Mouse (Mus musculus) embryonic facial prominence, embryonic 10.5 days (tissue): ENCODE measurements around the gene Glis1. TPM values are rescaled to one million over a fixed set of nuclear protein-coding genes. Genes with fewer than 3 reads are reported as not detected.

ENCODE experiments used
- DNase-seq: peaks from one replicate; pipeline ENCODE4 v3.0.0-alpha.2; 2017; ENCODE audit warnings: low spot score
- H3K27ac ChIP-seq: fragments of 300-500 bp; sonication (generic); replicated peaks from 2 replicates; pipeline ENCODE4 v1.5.1; 2016; ENCODE audit warnings: mild to moderate bottlenecking
- H3K27me3 ChIP-seq: fragments of 300-500 bp; sonication (generic); replicated peaks from 2 replicates; pipeline ENCODE4 v1.6.1; 2016; ENCODE audit warnings: low read depth, mild to moderate bottlenecking; ENCODE audit not compliant: poor library complexity, severe bottlenecking
- H3K36me3 ChIP-seq: fragments of 300-500 bp; sonication (generic); replicated peaks from 2 replicates; pipeline ENCODE4 v1.6.1; 2016; ENCODE audit warnings: mild to moderate bottlenecking, moderate library complexity
- H3K4me1 ChIP-seq: fragments of 300-500 bp; sonication (generic); 2 replicates; pipeline ENCODE4 v1.6.1; 2016
- H3K4me3 ChIP-seq: fragments of 300-500 bp; sonication (generic); 2 replicates; pipeline ENCODE4 v1.5.1; 2016; ENCODE audit warnings: mild to moderate bottlenecking, moderate library complexity
- H3K9me3 ChIP-seq: fragments of 300-500 bp; sonication (generic); 2 replicates; pipeline ENCODE4 v1.6.1; 2016; ENCODE audit warnings: mild to moderate bottlenecking
- WGBS: fragments of 180-500 bp; shearing (Covaris S2); methylation state at CpG from one replicate; pipeline ENCODE4 v1.1.7; 2016; 5-methylcytosine and 5-hydroxymethylcytosine counted together
- polyA plus RNA-seq: library from polyadenylated mRNA; unstranded; fragments of >200 nt; fragmentation: Nextera tagmentation; extraction: Ambion mirVana; gene quantifications from 2 replicates; pipeline ENCODE4 v1.2.1, GENCODE M21; 2016

The Glis1 gene
- polyA plus RNA-seq, 1 experiment from 2014 or later, result 7.3 TPM

DNA sequence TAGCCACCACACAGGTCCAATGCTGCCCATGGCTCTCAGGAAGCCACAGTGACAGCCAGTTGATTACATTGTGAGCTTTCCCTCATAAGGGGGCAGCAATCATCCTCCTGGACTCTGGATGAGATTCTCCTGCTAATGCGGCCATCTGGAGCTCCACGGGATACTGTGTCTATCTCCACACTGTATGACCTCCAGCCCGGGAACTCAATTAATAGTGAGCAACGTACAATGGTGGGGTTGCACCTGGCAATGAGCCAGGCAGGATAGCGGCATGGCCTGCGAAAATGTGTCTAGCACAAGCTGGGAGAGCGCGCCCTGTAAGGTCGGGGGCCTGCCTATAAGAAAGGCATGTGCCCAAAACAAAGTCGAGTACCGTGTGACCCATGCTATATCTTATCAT lies 226.3 kb downstream of the Glis1 start:
- DNase-seq, result no peak
- Histone ChIP-seq H3K36me3 (no peaks in the 10 kb centered on the region), H3K4me1 (0 out of 2 replicates have a peak, but pooled peaks cover 2% of the 10 kb centered on the region), H3K4me3 (no peak overlapping the region), H3K9me3 (no peaks in the 10 kb centered on the region), H3K27me3 (peaks cover 12% of the 10 kb centered on the region; the same call in 1 of the 2 replicates), H3K27ac (no peak overlapping the region)
- 95% methylated on average over 11 of the region's 11 CpGs for WGBS

- H3K4me3 ChIP-seq, result no peak overlapping the region
- no peak overlapping the region for H3K27ac ChIP-seq
- H3K4me1 ChIP-seq, result peaks cover 9% of the 10 kb centered on the region
- no peak for DNase-seq
- no peaks in the 10 kb centered on the region for H3K36me3 ChIP-seq
- H3K27me3 ChIP-seq, result peaks cover 36% of the 10 kb centered on the region
- H3K9me3 ChIP-seq, result no peaks in the 10 kb centered on the region
- 88% methylated on average over 2 of the region's 2 CpGs for WGBS
Observed at GRCm38 (mm10) chr4:107668514-107668913, 234.1 kb downstream of the Glis1 start.

GRCm38 (mm10) chr4:107670731-107671130 lies 236.3 kb downstream of the Glis1 start:
- Histone ChIP-seq H3K36me3 (no peaks in the 10 kb centered on the region), H3K4me1 (peaks cover 19% of the 10 kb centered on the region), H3K27ac (no peak overlapping the region), H3K9me3 (no peaks in the 10 kb centered on the region), H3K4me3 (no peak overlapping the region), H3K27me3 (peaks cover 55% of the 10 kb centered on the region)
- DNase-seq, result no peak
- 67% methylated on average over 5 of the region's 5 CpGs for whole genome bisulfite sequencing

DNA sequence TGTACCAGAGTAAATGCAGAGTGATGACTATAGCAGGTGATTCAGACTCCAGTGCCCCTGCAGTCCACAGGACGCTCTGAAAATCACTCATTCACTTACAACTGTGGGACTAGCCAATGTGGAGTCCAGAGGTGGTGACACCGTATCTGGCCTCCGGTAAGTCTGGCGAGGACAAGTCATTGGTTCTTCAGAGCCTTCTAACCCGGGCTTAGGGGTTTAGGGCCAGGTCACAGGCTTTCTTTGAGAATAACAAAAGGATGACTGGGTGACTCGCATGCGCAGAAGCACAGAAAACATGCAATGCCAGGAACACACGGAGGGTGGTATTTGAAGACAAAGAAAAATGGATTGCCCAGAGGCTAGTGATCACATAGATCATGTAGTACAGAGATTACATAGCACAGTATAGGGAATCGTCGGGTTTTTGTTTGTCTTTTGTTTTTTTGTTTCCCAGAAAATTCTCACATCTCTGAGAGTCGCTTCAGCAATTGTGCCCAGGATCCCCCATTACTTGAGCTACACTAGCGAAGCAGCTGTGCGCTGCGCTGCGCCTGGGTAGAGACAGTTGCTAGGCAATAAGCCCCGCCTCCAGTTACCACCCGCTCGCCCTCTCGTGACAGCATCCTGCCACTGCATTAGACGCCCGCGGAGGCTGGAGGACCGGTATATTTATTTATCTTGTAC lies 239.4 kb downstream of the Glis1 start:
- peak; percentile 92 for DNase-seq
- no peaks in the 10 kb centered on the region for H3K36me3 ChIP-seq
- 20% methylated on average over 23 of the region's 23 CpGs for WGBS
- peak overlapping the region; percentile 38 for H3K4me3 ChIP-seq
- H3K9me3 ChIP-seq, result no peaks in the 10 kb centered on the region
- peaks cover 78% of the 10 kb centered on the region for H3K27me3 ChIP-seq
- H3K4me1 ChIP-seq, result peaks cover 19% of the 10 kb centered on the region
- peak overlapping the region; percentile 0 for H3K27ac ChIP-seq

- Histone ChIP-seq H3K4me3 (peak overlapping the region; percentile 38), H3K27me3 (peaks cover 83% of the 10 kb centered on the region), H3K27ac (no peak overlapping the region), H3K9me3 (no peaks in the 10 kb centered on the region), H3K4me1 (peaks cover 23% of the 10 kb centered on the region), H3K36me3 (no peaks in the 10 kb centered on the region)
- 24% methylated on average over 5 of the region's 5 CpGs for WGBS
- DNase-seq, result no peak
Observed at GRCm38 (mm10) chr4:107674322-107674644, 239.9 kb downstream of the Glis1 start.

- no peak for DNase-seq
- Histone ChIP-seq H3K4me1 (peaks cover 36% of the 10 kb centered on the region), H3K4me3 (no peak overlapping the region), H3K27ac (no peak overlapping the region; the same call in 1 of the 2 replicates), H3K36me3 (no peaks in the 10 kb centered on the region), H3K27me3 (peaks cover 87% of the 10 kb centered on the region), H3K9me3 (no peaks in the 10 kb centered on the region)
- WGBS, result 67% methylated on average over 10 of the region's 10 CpGs
Observed at GRCm38 (mm10) chr4:107675645-107676044, 241.3 kb downstream of the Glis1 start.

DNA sequence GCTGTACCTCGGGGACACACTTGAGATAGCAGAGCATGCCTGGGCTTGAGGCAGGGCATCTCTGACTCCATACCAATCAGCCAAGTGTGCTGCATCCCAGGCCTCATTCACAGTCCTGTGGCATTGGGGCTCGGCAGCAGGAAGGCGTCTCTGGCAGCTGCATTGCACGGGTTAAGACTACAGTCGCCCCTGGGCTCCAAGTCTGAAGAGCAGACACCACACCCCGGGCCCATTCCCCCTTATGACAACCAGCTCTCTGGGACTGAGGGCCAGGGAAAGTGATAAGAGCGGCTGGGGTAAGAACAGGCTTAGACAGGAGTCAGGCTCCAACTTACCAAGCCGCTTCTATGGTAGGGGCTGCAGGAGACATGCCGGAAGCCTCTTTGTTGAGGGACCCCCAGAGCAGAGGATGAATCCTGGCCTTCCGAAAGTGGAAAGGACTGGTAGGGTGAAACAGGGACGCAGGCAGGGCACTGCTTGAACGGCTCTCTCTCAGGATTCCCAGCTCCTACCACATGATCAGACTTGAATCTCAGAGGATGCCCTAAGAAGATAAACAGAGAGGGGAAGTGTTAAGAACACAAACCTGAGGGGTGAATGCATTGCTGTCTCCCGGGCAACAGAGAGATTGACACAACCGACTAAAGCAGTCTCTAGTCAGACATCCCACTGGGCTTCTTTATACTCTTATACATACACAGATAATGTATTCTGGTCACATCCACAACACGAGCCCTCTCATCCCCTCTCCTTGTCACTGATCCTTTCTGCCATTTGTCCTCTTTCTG lies 246.1 kb downstream of the Glis1 start:
- H3K36me3 ChIP-seq, result no peaks in the 10 kb centered on the region
- H3K27me3 ChIP-seq, result peaks cover 62% of the 10 kb centered on the region
- H3K4me1 ChIP-seq, result peaks cover 35% of the 10 kb centered on the region
- no peaks in the 10 kb centered on the region for H3K9me3 ChIP-seq
- peak overlapping the region; percentile 73 for H3K27ac ChIP-seq
- H3K4me3 ChIP-seq, result peak overlapping the region; percentile 31
- WGBS, result 51% methylated on average over 15 of the region's 15 CpGs
- DNase-seq, result no peak

DNA sequence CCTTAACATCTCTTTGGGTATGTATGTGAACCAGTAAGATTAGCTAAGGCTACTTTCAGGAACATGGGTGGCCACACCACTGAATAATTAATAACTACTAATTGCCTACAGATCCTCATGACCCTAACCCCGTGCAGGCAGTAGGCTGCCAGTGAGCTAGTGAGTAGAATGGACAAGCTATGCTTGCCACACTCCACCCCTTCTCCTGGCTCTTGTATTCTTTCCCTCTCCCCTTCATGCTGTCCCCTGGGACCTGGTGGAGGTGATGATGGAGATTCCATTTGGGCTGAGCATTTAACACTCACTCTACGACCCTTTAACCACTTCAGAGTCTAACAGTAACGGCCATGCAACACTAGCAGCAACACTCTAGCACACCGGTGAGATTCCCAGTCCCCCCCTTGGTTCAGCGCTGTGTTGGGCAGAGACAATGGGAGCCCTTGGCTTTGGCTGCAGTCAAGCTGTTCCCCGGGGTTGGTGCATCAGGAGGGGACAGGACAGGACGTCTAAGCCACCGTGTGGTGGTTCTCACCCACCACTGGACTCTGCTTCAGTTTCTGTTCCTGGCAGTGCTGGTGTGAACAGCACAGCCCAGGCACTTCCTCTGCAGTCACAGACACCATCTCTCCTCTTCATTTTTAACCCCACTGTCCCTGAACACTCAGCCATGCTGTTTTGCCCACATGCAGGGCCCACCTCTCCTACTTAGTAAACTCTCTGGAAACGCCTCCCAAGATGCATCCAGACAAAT lies 246.9 kb downstream of the Glis1 start:
- peaks cover 59% of the 10 kb centered on the region for H3K27me3 ChIP-seq
- H3K4me1 ChIP-seq, result peaks cover 35% of the 10 kb centered on the region
- 54% methylated on average over 9 of the region's 9 CpGs for WGBS
- no peak overlapping the region for H3K4me3 ChIP-seq
- peak overlapping the region; percentile 11; the same call in 1 of the 2 replicates for H3K27ac ChIP-seq
- H3K36me3 ChIP-seq, result no peaks in the 10 kb centered on the region
- H3K9me3 ChIP-seq, result no peaks in the 10 kb centered on the region
- DNase-seq, result no peak

DNA sequence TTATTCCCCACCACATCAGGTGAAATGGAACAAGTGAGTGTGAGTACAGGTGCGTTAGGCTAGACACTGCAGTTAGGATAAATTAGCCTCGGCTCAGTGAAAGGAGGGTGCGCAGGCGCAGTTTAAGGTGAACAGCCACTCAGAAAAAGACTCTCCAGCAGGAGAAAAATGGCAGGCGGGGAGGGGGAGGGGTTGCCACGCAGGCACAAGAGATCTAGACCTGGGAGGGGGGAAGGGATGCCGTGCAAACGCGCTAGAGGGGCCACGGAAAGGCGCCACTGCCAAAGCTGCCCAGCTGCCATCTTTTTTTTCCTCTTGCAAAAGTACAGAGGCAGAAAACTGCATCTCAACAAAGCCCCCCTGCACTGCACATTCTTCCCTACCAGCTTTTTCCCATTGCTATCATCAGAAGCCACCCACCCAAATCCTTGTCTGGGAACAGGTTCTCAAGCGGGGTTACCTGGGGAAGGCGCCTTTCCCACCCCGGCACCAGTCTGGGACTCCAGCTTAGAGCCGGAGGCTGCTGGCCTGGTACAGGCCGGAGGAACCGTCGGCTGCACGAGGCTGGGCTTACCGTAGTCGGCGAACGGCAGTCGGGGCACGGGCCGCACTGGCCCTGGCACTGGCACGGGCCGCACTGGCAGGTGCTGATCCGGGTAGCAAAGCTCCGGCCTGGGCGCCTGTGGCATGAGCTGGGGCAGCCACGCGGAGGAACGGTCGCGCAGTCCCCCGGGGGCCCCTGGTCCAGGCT lies 248.8 kb downstream of the Glis1 start:
- 90% methylated on average over 37 of the region's 37 CpGs for WGBS
- Histone ChIP-seq H3K4me3 (no peak overlapping the region), H3K27me3 (peaks cover 54% of the 10 kb centered on the region), H3K27ac (0 out of 2 replicates have a peak overlapping the region, but pooled peaks have one; percentile 30), H3K4me1 (peaks cover 49% of the 10 kb centered on the region), H3K36me3 (no peaks in the 10 kb centered on the region), H3K9me3 (no peaks in the 10 kb centered on the region)
- DNase-seq, result no peak

DNA sequence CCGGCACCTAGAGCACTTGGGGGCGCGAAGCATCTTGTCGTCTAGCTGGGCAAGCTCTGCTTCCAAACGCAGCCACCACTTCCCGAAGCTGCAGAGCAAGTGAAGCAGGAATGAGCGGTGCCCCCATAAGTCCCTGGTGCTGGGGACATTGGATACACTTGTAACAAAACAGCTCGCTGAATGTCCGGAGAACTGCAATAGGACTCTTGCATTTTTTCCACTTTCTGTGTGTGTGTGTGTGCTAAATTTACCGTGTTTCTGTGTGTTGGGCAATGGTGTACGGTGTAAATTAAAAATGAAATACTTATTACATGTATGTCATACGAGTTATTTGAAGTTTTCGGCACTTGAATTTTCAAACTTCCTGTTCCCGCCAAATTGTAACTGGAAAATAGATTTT lies 249.7 kb downstream of the Glis1 start, which contains the start of gene Dmrtb1:
Dmrtb1 (minus strand) TSS at position 101 of the 400 bp plus-strand sequence.
- no peak for DNase-seq
- H3K27me3 ChIP-seq, result peaks cover 51% of the 10 kb centered on the region
- WGBS, result 90% methylated on average over 14 of the region's 14 CpGs
- no peak within 1 kb of the TSS for H3K4me3 ChIP-seq
- H3K4me1 ChIP-seq, result peaks cover 49% of the 10 kb centered on the region
- no peaks in the 10 kb centered on the region for H3K36me3 ChIP-seq
- 0 out of 2 replicates have a peak within 1 kb of the TSS, but pooled peaks have one; percentile 30 for H3K27ac ChIP-seq
- H3K9me3 ChIP-seq, result no peaks in the 10 kb centered on the region
